Mouse (Mus musculus) cerebral cortex, adult 2 months (tissue): ENCODE data around the gene Nbeal1.

ENCODE experiments used
- WGBS: fragments of 180-500 bp; shearing (Covaris S2); methylation state at CpG from one replicate; pipeline ENCODE4 v1.1.7; 2018; 5-methylcytosine and 5-hydroxymethylcytosine counted together

Nbeal1 gene

GRCm38 (mm10) chr1:60352786-60353185 is 172.4 kb downstream of the Nbeal1 start:
- 89% methylated on average over 5 of the region's 5 CpGs for WGBS

DNA sequence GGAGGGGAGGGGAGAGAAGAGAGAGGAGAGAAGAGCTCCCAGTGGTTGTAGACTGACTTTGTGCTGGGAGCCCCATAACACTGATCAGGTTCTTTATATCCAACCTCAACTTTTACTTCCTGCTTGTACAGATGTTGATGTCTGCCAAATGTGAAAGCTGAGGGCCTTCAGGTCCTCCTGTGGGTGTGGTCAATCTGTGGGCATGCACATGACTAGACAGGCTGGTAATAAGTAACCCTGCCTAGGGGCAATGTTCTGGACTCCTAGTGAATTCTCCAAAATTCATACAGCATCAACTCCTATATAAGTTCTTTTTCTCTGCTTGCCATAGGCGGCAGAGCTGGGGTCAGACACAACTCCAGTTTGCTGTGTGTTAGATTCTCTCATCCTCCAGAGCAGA is 181.2 kb downstream of the Nbeal1 start:
- WGBS: 95% methylated on average over 1 of the region's 1 CpGs

DNA sequence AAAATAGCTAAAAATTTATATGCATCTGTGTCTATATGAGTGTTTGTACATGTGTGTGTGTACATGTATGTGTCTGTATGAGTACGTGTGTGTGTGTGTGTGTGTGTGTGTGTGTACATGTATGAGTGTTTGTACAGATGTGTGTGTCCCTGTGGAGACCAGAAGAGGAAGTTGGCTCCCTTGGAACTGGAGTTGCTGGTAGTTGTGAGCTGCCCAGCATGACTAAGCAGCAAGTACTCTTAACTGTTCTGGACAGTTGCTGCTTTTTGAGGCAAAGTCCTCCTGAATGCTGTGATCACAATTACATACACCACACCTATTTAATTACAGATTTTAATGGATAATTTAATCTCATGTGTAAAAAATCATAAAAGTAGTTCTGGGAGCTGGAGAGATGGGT is 196.2 kb downstream of the Nbeal1 start:
- WGBS: 94% methylated on average over 1 of the region's 1 CpGs

GRCm38 (mm10) chr1:60381910-60382309 is 201.5 kb downstream of the Nbeal1 start:
- WGBS: 61% methylated on average over 3 of the region's 3 CpGs
